Mouse (Mus musculus) stomach, embryonic 14.5 days (tissue): Measurements from ENCODE around the gene Med27. TPM values are rescaled to one million over a fixed set of nuclear protein-coding genes. Genes with fewer than 3 reads are reported as not detected.

Experiments used
- ATAC-seq: fragments of 200-750 bp; cut with Nextera tagmentation; 2 replicates; pipeline ENCODE4 v1.8.0; 2017; ENCODE audit warnings: low read depth, moderate TSS enrichment; ENCODE audit not compliant: insufficient number of reproducible peaks, insufficient read depth, low FRiP score
- H3K27ac ChIP-seq: fragments of 300-500 bp; sonication (generic); 2 replicates; pipeline ENCODE4 v1.5.1; 2014; ENCODE audit warnings: mild to moderate bottlenecking, low read length, moderate library complexity, mixed read lengths
- H3K27me3 ChIP-seq: fragments of 300-500 bp; sonication (generic); 2 replicates; pipeline ENCODE4 v1.6.1; 2014; ENCODE audit warnings: low read length, control low read depth, mixed read lengths; ENCODE audit not compliant: control insufficient read depth, insufficient read depth
- H3K36me3 ChIP-seq: fragments of 300-500 bp; sonication (generic); 2 replicates; pipeline ENCODE4 v1.6.1; 2014; ENCODE audit warnings: mild to moderate bottlenecking, control low read depth, low read length, moderate library complexity, mixed read lengths; ENCODE audit not compliant: control insufficient read depth, insufficient read depth
- H3K4me1 ChIP-seq: fragments of 300-500 bp; sonication (generic); 2 replicates; pipeline ENCODE4 v1.6.1; 2014; ENCODE audit warnings: low read length, control low read depth, mixed read lengths; ENCODE audit not compliant: control insufficient read depth, insufficient read depth
- H3K4me2 ChIP-seq: fragments of 300-500 bp; sonication (generic); replicated peaks from 2 replicates; pipeline ENCODE4 v1.6.1; 2014; ENCODE audit warnings: low read depth, low read length, control low read depth
- H3K4me3 ChIP-seq: fragments of 300-500 bp; sonication (generic); 2 replicates; pipeline ENCODE4 v1.5.1; 2014; ENCODE audit warnings: low read depth, low read length, control low read depth
- H3K9ac ChIP-seq: fragments of 300-500 bp; sonication (generic); replicated peaks from 2 replicates; pipeline ENCODE4 v1.6.1; 2014; ENCODE audit warnings: low read depth, mild to moderate bottlenecking, control low read depth, low read length, moderate library complexity, mixed read lengths
- H3K9me3 ChIP-seq: fragments of 300-500 bp; sonication (generic); 2 replicates; pipeline ENCODE4 v1.6.1; 2016; ENCODE audit warnings: low read depth, low read length, control low read depth; ENCODE audit not compliant: control insufficient read depth
- WGBS: fragments of 180-500 bp; shearing (Covaris S2); extraction: QIAGEN DNeasy Blood & Tissue Kit; methylation state at CpG from one replicate; pipeline ENCODE4 v1.1.7; 2014; 5-methylcytosine and 5-hydroxymethylcytosine counted together
- polyA plus RNA-seq: library from polyadenylated mRNA; unstranded; fragments of >200 nt; fragmentation: Nextera tagmentation; extraction: Ambion mirVana; gene quantifications from 2 replicates; pipeline ENCODE4 v1.2.1, GENCODE M21; 2014

The Med27 gene
- polyA plus RNA-seq, 1 experiment from 2014 or later: 51.7 TPM

DNA sequence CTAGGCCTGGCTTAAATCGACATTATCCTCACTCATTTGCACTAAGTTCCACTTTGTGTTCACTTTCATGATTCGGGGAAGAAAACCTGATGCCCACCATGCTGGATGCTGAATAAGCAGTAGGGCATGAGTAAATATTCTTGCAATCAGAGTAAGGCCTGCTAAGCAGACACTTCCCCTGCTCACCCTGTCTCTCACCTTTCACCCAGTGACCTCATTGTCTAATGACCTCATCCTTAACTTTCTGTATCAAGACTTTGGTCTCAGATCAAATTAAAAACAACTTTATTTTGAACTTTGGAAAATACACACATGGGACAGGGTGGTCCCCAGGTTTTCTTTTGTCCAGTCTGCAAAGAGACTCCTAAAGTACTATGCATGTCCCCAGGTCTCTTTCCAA, 78.8 kb downstream of the Med27 start:
- H3K9me3 ChIP-seq: no peaks in the 10 kb centered on the region
- 75% methylated on average over 2 of the region's 2 CpGs for WGBS
- no peak overlapping the region for H3K9ac ChIP-seq
- H3K36me3 ChIP-seq: no peaks in the 10 kb centered on the region
- no peak overlapping the region for H3K4me3 ChIP-seq
- H3K27ac ChIP-seq: no peak overlapping the region
- H3K27me3 ChIP-seq: no peaks in the 10 kb centered on the region
- 0 out of 2 replicates have a peak, but pooled peaks cover 8% of the 10 kb centered on the region for H3K4me1 ChIP-seq
- no peak for ATAC-seq
- no peak overlapping the region for H3K4me2 ChIP-seq

DNA sequence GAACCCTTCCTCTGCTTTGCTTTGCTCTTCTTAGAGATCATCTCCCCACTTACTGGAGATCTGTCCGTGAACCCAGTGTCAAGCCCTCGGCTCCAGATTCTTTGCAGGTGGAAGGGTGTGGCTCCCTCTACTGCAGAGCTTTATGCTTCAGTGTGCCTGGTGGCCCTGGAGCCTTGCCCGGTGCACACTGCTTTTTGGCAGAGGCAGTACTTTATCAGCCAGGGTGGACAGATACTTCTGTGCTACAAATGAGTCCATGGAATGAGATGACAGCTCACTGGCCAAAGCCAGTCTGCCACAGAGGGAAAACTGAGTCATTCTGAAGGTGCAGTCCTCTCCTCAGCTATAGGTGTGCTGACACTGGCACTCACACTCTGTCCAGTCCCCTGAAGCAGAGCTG, 80.1 kb downstream of the Med27 start:
- Histone ChIP-seq H3K9me3 (no peaks in the 10 kb centered on the region), H3K4me3 (no peak overlapping the region), H3K36me3 (no peaks in the 10 kb centered on the region), H3K27ac (no peak overlapping the region), H3K4me1 (0 out of 2 replicates have a peak, but pooled peaks cover 8% of the 10 kb centered on the region), H3K9ac (no peak overlapping the region), H3K4me2 (no peak overlapping the region), H3K27me3 (no peaks in the 10 kb centered on the region)
- ATAC-seq: no peak
- 67% methylated on average over 3 of the region's 3 CpGs for WGBS

DNA sequence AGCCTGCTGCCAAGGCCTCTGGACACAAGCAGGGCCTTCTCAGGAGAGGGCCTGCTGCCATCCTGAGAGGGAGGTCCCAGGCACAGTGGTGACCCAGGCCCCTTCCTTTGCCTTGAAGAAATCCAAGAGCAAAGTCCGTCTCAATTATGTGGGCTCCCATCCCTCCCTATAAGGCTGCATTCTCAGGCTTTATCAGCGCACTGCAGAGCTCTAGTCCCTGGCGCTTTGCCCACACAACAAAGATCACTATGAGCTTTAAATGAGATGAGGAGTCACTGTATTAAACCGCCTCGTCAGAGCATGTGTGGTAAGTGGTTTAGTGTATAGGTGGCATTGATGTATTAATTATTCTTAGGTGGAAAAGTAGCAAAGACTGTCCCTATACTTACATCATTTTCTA, 85.9 kb downstream of the Med27 start:
- H3K4me1 ChIP-seq: no peaks in the 10 kb centered on the region
- no peak overlapping the region for H3K4me3 ChIP-seq
- H3K4me2 ChIP-seq: no peak overlapping the region
- H3K9me3 ChIP-seq: no peaks in the 10 kb centered on the region
- no peak for ATAC-seq
- H3K27ac ChIP-seq: no peak overlapping the region
- no peak overlapping the region for H3K9ac ChIP-seq
- WGBS: 80% methylated on average over 5 of the region's 5 CpGs
- no peaks in the 10 kb centered on the region for H3K36me3 ChIP-seq
- no peaks in the 10 kb centered on the region for H3K27me3 ChIP-seq

DNA sequence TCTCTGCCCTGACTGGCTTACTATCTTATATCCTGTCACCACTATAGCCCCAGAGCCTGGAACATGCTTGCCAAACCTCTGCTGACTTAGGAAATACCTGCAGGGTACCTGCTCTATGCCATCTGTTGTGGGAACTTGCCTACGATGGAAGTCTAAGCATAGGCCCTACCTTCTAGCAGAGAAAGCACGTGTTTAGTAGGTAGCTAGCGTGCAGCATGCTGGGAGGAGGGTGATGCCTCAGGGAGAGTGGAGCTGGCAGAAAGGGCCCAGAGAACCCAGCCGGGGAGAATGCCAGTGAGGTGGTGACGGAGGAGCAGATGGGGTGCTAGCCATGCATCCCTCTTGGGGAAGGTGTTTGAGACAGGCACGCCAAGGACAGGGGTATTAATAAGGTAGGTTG, 89.8 kb downstream of the Med27 start:
- Histone ChIP-seq H3K36me3 (no peaks in the 10 kb centered on the region), H3K9me3 (no peaks in the 10 kb centered on the region), H3K9ac (no peak overlapping the region), H3K4me3 (no peak overlapping the region), H3K4me1 (no peaks in the 10 kb centered on the region), H3K27ac (no peak overlapping the region), H3K27me3 (no peaks in the 10 kb centered on the region), H3K4me2 (no peak overlapping the region)
- ATAC-seq: no peak
- 81% methylated on average over 6 of the region's 6 CpGs for WGBS

DNA sequence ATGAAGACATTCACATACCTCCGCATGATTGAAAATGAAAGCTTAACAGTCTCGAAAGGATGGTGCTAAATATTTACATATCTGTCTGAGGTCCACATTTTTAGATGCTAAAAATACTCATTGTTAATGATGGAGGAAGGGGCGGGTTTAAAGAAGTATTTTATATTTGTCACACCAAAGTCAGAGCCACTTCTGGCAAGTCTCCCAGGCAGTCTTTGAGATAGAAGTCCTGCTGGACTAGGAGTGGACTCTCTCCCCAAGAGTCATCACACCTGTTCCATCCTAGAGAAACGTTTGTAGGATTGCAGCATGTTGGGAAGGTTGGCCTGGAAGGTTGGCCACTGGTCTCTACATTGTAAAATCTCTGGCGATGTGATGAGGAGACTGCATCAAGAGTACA, 90.5 kb downstream of the Med27 start:
- Histone ChIP-seq H3K27ac (no peak overlapping the region), H3K27me3 (no peaks in the 10 kb centered on the region), H3K9ac (no peak overlapping the region), H3K36me3 (no peaks in the 10 kb centered on the region), H3K9me3 (no peaks in the 10 kb centered on the region), H3K4me2 (no peak overlapping the region), H3K4me3 (no peak overlapping the region), H3K4me1 (no peaks in the 10 kb centered on the region)
- ATAC-seq: no peak
- WGBS: 54% methylated on average over 5 of the region's 5 CpGs

DNA sequence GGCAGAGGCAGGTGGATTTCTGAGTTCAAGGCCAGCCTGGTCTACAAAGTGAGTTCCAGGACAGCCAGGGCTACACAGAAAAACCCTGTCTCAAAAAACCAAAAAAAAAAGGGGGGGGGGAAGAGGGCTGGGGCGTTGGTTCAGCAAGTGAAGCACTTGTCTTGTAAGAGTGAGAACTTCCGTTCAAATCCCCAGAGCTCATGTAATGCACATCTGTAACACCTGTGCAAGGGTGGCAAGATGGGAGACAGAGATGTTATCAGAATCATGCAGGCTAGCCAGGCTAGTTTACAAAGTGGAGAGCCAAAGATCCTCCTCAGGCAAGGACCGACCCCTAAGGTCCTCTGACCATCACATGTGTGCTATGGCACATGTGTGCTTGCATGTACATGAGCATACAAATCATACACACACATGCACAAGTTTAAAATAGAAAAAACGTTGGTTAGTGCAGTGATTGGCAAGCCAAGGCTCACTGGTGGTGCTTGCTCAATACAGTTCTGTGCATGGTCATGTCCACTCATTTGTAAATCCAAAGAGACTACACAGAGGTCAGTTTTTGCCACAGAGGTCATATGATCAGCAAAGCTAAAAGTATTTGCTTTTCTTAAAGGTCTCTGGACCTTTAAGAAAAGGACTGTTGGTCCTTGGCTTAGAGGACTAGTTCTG, 91.4 kb downstream of the Med27 start:
- Histone ChIP-seq H3K27me3 (no peaks in the 10 kb centered on the region), H3K4me2 (no peak overlapping the region), H3K27ac (no peak overlapping the region), H3K9ac (no peak overlapping the region), H3K4me3 (no peak overlapping the region), H3K9me3 (no peaks in the 10 kb centered on the region), H3K4me1 (no peaks in the 10 kb centered on the region), H3K36me3 (no peaks in the 10 kb centered on the region)
- WGBS: 84% methylated on average over 4 of the region's 4 CpGs
- no peak for ATAC-seq

DNA sequence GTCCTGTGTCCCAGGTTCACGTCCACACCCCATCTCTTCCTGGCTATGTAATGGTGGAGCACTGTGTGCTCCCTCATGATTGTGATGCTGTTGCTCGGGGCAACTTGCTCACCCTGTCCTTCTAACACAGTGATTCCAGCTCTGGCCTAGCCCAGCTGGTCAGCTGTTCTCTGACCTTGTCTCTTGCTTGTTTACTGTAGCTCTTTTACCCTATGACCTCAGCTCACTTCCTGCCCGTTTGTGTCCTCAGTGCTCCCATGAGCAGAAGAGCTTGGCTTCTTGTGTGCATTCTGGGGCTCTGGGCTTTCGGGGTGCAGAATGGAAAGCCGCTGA, 91.9 kb downstream of the Med27 start:
- WGBS: 66% methylated on average over 5 of the region's 5 CpGs
- Histone ChIP-seq H3K27ac (no peak overlapping the region), H3K36me3 (no peaks in the 10 kb centered on the region), H3K9ac (no peak overlapping the region), H3K9me3 (no peaks in the 10 kb centered on the region), H3K4me2 (no peak overlapping the region), H3K27me3 (no peaks in the 10 kb centered on the region), H3K4me3 (no peak overlapping the region), H3K4me1 (no peaks in the 10 kb centered on the region)
- ATAC-seq: no peak

DNA sequence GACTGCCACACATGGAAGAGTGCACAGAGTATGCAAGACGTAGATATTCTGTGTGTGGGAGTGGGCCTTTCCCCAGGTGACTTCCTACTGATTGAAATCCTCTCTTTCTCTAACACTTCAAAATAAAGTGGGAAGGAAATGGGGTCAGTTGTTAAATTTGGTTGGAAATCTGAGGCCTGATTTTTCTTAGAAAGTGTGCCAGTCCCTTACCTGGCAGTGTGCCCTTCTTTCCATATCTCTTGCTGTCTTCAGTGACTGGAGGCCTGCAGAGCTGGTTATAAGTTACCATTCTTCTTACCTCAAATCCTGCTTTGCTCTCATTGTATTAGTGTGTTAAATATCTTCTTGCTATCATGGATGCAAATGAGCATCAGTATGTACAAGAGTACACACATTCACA, 92.4 kb downstream of the Med27 start:
- Histone ChIP-seq H3K36me3 (no peaks in the 10 kb centered on the region), H3K4me3 (no peak overlapping the region), H3K9ac (no peak overlapping the region), H3K27me3 (no peaks in the 10 kb centered on the region), H3K4me2 (no peak overlapping the region), H3K4me1 (no peaks in the 10 kb centered on the region), H3K9me3 (no peaks in the 10 kb centered on the region), H3K27ac (no peak overlapping the region)
- no peak for ATAC-seq
- 64% methylated on average over 1 of the region's 1 CpGs for WGBS

DNA sequence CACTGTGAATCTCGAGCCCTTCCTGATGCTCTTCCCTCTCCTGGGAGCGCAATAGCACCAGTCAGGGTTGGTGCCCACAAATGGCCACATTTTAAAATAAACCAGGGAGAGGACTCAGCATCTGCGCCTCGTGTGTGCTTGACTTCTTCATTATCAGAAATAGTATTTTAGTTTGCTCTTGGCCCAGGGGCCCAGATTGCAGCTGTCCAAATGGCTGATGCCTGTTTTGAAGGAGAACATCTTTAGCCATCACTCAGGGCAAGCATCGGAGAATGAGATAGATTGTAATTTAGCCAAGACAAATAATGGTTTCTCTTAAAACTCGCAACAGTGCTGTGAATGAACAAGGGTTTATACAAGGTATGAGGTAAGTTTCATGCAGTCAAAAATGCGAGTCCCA, 92.8 kb downstream of the Med27 start:
- no peak for ATAC-seq
- no peaks in the 10 kb centered on the region for H3K9me3 ChIP-seq
- H3K4me2 ChIP-seq: no peak overlapping the region
- H3K9ac ChIP-seq: no peak overlapping the region
- H3K27ac ChIP-seq: no peak overlapping the region
- 60% methylated on average over 7 of the region's 7 CpGs for WGBS
- no peaks in the 10 kb centered on the region for H3K4me1 ChIP-seq
- H3K27me3 ChIP-seq: no peaks in the 10 kb centered on the region
- no peak overlapping the region for H3K4me3 ChIP-seq
- no peaks in the 10 kb centered on the region for H3K36me3 ChIP-seq
